Mouse (Mus musculus) heart, postnatal 4 days (tissue): Measurements from ENCODE around the gene Pigv. TPM values are rescaled to one million over a fixed set of nuclear protein-coding genes. Genes with fewer than 3 reads are reported as not detected.
A peak's percentile ranks its signal among the peaks of the same experiment; 100 is the strongest.
"Not testable (repeated sequence)": the region's sequence is repeated elsewhere in the genome, so short reads cannot be mapped to it uniquely, and the experiment has no call there.

Experiments
- DNase-seq: peaks from one replicate; pipeline ENCODE4 v3.0.0; 2021
- total RNA-seq, 2 experiments: library from RNA; stranded (reverse); gene quantifications; 2 replicates each; pipeline ENCODE4 v1.2.3; 2021

Gene Pigv
- total RNA-seq, 2 experiments from 2014 or later, result 9.8 to 12.0 TPM

DNA sequence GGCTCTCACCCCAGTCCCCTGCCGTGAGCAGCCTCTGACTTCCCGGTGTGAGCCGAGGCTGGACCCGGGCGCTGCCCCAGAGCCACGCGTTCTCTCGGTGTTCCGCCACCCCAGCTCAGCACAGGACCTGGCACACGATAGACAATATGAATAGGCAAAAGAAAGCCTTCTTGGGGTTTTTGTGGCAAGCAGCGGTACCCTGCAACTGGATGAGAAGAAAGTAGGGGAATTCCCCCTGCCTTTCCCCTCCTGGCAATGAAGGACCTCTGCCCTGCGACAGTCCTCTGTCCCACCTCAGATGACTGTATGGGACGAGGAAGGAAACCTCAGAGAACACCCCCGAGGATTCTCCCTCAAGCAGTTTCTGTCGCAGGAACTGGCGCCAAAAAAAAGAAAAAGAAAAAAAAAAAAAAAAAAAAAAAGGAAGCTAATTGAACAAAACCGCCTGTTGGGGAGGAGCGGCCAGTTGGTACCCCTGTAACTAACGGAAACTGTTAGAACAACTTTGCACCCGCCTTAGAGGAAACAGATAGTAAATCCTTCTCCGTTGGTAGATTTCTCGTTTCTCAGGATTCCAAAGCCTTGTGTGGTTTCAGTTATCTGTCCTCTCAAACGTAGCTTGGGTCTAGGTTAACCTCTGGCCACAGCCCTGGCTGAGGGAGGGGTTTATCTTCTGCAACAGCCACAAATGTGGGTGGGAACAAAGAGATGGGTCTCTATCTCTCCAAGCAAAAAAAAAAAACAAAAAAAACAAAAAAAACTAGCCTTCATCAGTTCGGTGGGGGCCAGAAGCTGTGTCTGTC is 599 bp upstream of the Pigv start:
- DNase-seq, result peak; percentile 46

DNA sequence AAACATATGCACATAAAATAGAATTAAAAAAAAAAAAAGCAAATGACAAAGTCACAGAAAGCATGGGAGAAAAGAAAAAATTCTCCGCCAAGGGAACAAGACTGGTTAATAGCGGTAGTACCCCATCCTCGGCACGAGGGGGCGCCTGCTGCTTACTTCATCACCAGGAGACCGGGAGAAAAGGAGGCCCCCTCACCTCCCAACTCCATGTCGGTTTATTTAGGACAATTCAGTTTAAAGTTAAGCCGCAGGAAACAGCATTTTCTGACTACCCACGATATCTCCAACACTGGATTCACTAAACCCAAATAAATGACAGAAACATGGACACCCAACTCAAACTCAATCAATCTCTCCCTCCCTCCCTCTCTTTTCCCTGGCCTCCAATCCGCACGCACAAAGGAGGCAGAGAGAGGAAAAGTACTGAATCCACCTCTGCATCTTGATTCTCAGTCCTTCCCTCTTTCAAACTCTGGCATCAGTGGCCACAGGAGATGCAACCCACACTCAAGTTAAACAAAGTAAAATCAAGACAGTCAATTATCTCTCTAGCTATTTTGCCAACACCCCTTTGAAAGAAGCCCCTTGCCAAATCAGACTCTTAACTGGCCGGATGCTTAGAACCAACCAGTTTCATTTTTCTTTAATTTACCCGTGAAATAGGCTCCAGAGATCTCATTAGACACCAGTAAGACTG is 1.1 kb downstream of the Pigv start:
- peak; percentile 90 for DNase-seq

DNA sequence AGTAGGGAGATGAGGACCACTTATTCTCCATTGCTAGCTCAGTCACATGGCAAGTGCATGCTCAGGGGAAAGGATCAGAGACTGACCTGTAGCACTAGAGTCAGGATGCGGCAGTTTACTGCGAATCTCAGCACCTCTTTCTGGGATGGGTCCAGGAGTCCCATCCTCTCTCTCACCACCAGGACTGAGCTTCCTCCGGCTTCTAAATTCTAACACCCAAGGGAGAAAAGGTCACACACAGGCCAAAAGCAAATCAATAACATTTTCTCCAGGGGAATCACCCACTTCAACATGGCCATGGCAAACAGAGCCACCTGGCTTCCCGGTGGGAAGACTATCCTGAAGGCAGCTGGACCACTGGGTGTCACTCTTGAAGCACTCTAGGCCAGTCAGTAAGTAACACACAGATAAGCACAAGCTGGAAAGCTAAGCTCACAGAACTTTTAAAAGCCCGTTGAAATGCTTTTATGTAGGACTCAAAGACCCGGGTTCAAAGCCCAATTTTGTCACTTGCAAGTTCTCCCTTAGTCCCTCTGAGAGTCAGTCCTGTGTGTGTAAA is 2.7 kb downstream of the Pigv start:
- peak; percentile 43 for DNase-seq

DNA sequence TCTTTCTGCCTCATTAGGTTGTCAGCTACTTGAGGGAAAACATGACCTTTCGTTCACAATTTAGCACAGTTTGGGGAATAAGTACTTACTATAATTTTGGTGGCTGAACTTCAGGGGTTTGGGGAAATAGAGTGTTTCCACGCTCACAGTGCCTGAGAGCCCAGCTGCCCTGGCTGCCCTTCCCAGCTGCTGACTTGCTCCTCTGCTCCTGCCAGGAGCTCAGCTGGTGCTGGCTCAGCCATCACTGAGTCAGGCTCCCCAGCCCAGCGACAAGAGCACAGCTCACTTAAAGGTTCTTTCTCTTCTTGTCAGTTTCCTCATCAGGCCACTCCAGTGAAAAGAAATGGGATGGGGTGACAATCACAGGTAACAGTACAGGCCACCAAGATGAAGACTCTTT is 3.9 kb downstream of the Pigv start:
- no peak for DNase-seq

DNA sequence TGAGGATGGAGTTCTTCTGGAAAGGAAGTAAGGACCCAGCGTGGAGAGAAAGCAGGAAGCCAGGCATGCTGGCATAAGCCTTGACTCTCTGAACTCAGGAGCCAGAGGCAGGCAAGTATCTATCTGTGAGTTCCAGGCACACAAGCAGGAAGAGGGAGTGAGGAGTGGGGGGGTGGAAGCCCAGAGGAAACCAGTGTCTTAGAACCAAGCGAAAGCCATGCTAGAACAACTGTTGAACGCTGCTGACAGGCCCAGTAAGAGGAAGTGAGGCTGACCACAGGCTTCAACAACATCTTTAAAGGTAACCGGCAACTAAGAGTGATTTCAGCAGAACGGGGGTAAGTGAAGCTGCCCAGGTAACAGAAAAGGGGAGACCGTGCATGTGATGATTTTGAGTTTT is 6.2 kb downstream of the Pigv start:
- DNase-seq, result no peak

DNA sequence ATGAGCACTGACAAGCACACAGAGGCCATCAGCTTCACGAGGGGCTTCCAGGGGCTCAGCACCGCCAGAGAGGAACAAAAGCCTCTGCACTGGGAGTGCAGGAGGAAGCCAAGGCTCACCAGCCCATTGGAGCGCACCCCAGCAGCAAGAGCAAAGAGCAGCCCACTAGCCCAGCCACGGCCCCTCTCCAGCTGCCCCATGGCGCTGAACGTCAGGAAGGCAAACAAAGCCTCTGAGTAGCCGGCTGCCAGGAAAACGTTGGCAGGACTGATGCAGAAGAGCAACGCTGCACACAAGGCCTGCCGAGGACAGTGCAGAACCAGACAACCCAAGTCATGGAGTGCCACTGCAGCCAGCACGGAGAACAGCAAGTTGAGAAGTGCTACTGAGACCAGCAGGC is 7.3 kb downstream of the Pigv start:
- no peak for DNase-seq

DNA sequence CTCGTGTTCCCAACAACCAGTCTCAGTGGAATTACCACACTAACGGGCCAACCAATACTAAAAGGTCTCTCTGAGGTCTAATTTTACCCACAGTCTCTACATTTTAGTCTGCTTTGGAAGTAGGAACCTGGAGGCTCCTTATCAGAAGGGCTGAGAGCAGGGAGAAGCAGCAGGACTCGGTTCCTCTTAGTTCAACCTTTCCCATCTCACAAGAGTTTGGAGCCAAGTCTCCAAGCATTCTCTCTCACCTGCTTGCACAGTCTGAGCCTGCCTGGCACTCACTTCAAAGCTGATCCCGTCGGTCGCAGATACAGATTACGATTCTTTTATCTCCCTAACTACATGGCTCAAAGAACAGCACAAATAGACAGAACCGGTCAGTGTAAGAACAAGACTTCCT is 9.5 kb downstream of the Pigv start:
- DNase-seq, result no peak

DNA sequence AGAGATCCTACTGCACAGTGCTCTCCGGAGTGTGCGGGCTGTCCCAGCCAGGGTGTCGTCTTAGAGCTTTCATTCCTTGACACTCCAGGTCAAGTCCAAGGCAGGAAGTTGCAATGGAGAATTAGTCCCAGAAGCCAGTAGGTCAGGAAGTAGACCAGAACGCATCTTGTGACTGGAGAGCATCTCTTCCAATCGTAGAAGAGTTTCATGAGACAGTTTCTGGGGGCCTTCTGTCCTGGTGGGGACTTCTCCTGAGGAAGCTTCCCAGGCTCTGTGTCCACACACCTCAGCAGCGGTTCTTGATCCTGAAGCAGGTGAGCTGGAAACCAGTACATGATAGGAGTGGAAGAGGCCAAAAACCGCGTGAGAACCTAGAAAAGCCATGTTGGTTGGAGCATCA is 10.0 kb downstream of the Pigv start:
- no peak for DNase-seq

DNA sequence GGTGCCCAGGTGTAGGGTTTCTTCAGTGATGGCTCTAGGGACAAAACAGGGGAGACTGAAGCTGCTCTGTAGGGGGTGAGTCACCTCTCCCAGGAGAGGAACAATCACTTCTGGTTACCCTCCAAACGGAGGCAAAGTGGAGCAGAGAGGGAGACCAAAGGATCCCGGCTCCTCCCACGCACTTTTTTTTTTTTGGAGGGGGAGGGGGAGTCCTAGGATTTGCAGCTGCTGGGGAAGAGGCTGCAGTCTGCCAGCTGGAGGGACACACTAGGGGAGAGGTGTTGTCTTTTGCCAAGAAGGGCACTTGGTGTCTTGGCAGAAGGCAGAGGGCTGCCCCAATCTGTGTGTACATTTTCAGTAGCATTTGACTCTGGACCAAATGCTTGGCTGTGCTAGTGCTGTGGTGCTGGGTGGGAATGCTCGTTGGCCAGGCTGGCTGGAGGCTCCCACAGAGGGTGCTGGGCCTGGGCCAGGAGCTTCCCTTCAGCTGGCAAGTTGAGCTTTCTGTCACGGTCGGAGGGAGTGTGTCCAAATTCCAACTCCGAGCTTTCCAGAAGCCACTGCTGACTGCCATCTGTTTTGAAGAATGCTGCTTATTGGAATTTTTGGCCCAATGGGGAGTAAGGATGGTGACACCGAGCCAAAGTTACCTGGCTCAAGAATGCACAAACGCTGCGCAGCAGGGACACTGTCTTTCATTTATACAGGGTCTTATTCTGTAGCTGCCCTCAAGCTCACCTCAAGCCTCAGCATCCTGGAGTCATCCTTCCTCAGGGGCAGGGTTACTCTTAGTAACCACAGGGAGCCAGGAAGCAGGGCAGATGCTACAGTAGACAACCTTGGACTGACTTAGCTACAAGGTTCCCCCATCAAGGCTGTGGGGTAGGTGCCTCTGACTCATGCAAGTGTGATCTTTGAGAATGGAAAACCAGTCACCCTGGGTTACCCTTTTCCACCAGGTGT is 12.0 kb downstream of the Pigv start:
- DNase-seq, result peak; percentile 88

DNA sequence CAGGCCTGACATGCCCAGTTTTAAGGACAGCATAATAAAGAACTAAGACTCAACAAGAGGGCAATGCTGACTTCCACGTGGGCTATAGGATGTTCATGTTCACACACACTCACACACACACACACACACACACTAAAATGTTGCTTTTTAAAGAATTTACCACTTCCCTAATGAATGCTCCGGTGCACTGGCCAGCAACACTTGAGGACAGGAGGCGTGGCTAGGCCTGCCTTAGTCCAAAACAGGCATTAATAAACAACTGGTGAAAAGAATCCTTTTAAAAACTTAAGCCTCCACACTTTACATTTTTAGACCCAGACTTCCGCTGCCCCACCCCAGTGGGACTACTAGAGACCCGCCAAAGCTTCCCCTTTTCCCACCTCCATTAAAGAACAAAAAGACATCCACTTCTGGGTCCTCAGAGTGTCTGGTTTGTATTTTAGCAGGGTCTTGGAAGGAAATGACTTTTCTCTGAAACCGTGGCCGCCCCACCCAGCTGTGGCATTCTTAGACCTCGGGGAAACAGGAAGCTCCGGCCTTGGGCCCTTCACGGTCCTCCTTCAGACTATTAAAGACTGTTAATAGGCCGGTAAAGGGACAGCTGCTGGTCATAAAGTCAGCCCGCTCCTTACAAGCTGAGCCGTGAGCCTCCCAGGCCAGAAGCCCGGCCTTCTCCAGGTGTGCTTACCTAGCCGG is 12.8 kb downstream of the Pigv start:
- peak; percentile 61 for DNase-seq

DNA sequence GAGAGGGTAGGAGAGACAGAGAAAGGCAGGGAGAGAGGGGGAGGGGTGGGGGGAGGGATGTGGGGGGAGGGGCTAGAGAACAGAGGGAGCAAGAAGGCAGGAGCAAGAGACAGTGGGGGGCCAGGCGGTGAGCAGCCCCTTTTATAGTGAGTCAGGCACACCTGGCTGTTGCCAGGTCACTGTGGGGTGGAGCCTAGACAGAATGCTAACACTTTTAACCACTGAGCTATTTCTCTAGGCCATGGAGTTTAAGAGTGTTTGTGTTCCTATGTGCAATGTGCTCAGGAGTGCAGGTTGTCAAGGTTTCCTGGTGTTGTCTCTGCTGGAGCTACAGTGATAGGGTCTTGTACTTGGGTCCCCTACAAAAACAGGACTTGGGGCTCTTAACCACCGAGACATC is 13.7 kb downstream of the Pigv start:
- no peak for DNase-seq

DNA sequence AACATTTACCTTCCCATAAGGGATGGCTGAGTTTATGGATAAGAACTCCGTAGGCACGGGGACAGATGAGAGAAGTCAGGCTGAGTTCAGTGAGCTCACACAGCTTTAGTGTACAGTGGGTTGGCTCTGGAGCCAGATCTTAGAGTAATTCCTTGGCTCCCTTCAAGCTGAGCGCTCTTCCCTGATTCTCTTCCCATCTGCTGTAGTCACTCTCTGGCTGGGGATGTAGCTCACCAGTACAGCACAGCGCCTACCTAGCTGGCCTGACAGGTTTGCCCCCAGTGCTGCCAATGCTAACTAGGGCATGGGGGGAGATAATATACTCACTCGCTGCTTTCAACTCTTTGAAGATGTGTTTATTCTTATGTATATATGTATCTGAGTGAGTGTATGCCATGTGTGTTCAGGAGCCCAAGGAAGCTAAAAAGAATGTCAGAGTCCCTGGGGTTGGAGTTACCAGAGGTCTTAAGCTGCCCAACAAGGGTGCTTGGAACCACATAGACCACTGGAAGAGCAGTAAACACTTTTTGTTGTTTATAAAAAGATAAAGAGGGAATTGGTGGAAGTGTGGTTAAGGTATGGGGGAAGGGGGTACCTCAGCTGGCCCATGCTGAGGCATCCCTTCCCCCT is 14.5 kb downstream of the Pigv start:
- no peak for DNase-seq

DNA sequence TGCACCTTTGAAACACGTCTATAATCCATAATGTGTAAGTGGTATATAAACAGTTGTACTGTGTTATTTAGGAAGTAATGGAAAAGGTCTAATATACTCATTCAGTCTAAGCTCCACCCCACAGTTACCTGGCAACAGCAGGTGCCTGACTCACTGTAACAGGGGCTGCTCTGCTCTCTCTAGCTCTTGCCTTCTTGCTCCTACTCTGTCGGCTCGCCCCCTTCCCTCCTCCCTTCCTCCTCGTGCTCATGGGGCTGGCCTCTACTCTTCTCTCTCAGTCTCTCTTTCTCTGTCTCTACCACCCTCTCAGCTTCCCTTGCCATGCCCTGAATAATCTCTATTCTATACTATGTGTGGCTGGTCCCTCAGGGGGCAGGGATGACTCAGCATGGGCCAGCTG is 15.4 kb downstream of the Pigv start:
- no peak for DNase-seq

DNA sequence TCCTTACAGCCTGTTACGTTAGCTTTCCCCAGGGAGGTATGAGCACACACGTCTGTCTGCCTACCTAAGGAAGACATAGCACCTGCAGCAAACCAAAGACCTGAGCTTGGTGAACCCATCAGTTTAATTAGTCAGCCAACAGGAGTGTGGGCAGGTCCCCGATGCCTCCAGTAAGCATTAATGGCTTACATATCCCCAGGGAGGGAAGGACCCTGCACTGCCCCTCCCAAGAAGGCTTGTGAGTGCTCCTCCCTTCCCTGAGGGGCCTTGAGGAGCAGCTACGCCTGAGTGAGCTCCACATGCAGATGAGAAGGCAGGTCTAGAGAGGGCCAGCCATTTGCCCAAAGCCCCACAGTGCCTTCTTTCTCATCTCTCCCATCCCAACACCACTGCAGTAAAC is 16.2 kb downstream of the Pigv start:
- no peak for DNase-seq

DNA sequence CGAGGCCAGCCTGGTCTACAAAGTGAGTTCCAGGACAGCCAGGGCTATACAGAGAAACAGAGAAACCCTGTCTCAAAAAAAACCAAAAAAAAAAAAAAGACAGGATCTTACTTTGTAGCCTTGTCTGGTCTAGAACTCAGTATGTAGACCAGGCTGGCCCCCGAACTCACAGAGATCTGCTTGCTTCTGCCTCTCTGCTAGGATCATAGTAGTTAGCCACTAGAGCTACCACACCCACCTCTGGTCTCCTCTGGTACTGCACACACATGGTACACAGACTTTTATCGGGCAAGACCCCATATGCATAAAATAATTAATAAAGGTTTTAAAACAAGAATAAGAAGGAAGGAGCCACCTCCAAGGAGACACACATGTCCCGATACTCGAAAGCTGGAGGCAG is 18.4 kb downstream of the Pigv start:
- DNase-seq, result not testable (repeated sequence)

DNA sequence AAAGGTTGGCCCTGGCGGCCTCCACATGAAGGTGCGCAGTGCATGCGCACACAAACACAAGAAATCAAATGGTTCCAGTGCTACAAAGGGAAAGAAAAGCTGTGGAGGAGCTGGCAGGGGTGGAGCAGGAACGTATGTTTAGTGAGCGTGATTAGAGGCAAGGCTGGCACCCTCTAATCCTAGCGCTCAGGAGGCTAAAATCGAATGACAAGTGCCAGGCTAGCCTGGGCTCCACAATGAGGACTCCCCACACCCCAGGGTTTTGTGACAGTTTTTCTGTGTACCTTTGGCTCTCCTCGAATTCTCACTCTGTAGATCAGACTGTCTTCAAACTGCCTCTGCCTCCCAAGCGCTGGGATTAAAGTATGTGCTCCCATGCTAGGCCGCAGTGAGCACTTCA is 19.7 kb downstream of the Pigv start:
- no peak for DNase-seq

DNA sequence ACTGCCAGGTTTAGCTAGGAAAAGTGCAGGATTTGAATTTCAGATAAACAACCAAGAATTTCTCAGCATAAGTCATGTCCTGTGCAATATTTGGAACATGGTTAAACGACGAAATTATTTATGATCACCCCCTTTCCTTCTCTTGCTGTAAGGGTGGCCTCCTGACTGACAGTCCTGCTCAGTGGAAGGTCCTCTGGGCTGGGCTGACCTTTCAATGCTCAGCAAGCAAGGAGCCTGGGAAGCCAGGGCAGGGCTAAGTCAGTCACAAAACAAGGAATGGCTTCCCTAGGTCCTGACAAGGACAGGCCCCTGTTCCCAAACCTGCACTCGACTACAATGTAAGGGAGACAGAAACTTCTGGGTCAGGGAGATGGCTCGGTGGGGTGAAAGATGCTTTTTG is 20.5 kb downstream of the Pigv start:
- no peak for DNase-seq

DNA sequence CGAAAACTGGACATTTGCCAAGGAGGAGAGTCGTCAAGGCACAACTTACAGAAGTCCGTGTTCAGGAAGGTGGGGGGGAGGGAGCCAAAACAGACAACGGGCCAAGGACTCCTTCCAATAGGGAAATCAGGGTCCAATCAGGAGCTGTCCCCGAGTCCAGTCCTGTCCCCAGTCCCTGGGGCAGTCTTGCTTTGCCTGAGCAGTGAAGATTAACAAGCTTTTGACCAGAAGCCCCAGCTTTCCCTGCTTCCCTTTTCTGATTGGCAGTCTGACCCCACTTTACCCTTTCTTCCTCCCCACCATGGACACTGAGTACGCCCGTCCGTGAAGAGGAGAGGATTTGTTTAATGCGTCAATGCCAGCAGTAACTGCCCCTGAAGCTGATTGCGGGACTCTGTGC is 21.0 kb downstream of the Pigv start:
- DNase-seq, result no peak

DNA sequence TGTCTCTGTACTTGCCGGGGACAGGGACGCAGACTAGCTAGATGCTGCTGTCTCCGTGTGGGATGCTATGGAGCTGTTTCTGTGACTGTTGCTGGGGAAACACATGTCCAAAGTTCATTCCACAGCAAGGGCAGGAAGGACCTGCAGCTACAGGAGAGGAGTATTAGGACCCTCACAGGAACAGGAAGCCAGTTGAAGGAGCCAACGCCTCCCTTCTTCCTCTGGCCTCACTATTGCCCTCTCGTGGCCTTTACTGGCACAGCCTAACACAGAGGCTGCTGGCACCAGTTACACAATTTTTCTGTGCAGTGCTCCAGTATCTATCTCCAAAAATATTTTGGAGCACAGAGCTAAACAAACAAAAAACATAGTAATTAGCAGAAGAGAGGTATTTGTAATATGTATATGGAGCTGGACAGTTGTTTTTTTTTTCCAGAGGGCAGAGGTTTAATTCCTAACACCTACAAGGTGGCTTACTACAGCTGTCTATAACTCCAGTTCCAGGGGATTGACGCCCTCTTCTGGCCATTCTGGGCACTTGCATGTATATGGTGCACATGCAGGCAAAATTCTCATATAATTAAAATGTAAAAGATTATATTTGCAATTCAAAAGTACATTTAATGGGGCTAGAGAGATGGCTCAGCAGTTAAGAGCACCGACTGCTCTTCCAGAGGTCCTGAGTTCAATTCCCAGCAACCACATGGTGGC is 22.3 kb downstream of the Pigv start, which contains the start of gene Zdhhc18:
TSS of gene Zdhhc18 (minus strand) at position 166 of the 711 bp plus-strand sequence.
- peak; percentile 91 for DNase-seq

DNA sequence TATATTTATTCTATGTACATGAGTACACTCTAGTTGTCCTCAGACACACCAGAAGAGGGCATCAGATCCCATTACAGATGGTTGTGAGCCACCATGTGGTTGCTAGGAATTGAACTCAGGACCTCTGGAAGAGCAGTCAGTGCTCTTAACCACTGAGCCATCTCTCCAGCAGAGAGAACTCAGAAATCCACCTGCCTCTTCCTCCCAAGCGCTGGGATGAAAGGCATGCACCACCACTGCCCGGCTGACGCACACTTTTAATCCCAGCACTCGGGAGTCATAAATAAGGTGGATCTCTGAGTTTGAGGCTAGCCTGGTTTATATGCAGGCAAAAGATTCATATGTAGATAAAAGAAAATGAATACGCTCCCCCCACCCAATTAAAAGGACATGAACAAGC is 23.0 kb downstream of the Pigv start:
- not testable (repeated sequence) for DNase-seq

DNA sequence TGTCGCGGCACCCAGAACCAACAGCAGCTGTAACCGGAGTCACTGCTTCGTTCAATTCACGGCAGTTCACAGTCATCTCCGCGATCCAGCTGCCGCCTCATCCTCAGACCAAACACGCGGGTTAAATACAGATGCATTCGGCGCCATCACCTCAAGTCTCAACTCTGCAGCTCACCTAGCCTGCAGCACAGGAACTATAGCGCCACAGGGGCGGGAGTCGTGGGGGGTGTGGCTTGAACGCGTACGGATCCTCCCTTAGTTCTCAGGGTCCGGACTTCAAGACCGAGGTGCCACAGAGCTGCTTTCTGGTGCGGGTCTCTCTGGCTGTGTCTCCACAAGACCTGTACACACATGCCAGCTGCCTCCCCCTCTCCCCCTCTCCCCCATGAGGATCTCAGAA is 26.8 kb downstream of the Pigv start:
- DNase-seq, result no peak
